Mouse (Mus musculus): ENCODE results near the gene Kazn.

DNA sequence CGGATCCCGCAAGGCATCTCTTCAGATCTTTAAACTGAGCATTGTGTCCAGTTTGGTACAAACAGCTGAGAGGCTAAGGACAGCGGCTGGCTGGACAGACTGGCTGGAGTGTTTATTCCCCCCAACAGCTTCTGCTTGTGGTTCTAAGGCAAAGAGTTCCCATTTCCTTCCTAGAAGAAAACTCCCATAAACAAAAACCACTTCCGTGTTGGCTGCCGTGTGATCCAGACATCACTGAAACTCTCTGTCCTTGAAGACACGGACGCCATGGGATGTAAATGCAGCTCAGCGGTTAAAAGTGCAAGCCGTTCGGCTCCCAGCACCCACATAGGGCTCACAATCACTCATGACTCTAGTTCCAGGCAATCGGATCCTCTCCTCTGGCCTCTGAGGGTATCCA is 3.8 kb downstream of the Kazn start:
- TF ChIP-seq CTCF (IDR thresholded peaks at IDR 0.05; ENCODE audit: control insufficient read depth, insufficient read depth, low read length): no peak
- TF ChIP-seq POLR2A (IDR thresholded peaks at IDR 0.05; ENCODE audit: borderline replicate concordance, control insufficient read depth, low read depth, low read length): no peak
